In genomic region chr11:36635082-36635481, GRCm38 (mm10) we compare ENCODE assay signal across 16 mouse cellular contexts.
DNase-seq lines count a peak whose midpoint lies in the region; ATAC-seq lines count a peak whose summit lies in the region.
"Had no signal": no experiment of that assay in that cellular context is flagged by ENCODE, and none has a peak within 500 bp of the region (broad histone marks: within the 10 kb centered on the region; RNA-seq: fewer than 3 reads in every experiment).

No protein-coding gene starts in this region.

- peaks cover 13% of the 10 kb centered on the region for H3K4me1 ChIP-seq in heart, embryonic 13.5 days
- no peaks in the 10 kb centered on the region for H3K4me1 ChIP-seq in lung, embryonic 16.5 days (replicated peaks; ENCODE audit: control insufficient read depth, insufficient read depth, low read length)
- H3K4me1 ChIP-seq: limb, embryonic 15.5 days had no signal

- WGBS in heart, embryonic 13.5 days, result 14% methylated on average over 6 of the region's 6 CpGs
- WGBS in lung, embryonic 16.5 days, result 16% methylated on average over 6 of the region's 6 CpGs

- DNase-seq in adrenal gland, postnatal 14 days, result peak; percentile 9
- DNase-seq in adrenal gland, postnatal 4 days (ENCODE audit: low spot score in 2 of 2), result no peak
- no peak for DNase-seq in heart, postnatal 10 days
- DNase-seq in lung, postnatal 36 days, result no peak
- peak; percentile 18 for DNase-seq in embryo, embryonic 11 days
- DNase-seq in right cerebral cortex, postnatal 25 days, result no peak
- DNase-seq: adrenal gland, adult 8-10 months; cerebellum, adult 11-12 months; heart, adult 11 months; lung, postnatal 10 days; right cerebral cortex, postnatal 14 days; thymus, adult 2 months had no signal

- peak overlapping the region; percentile 53 for H3K4me2 ChIP-seq in heart, embryonic 13.5 days
- H3K4me2 ChIP-seq in lung, embryonic 16.5 days (ENCODE audit: low read depth, low read length), result no peak overlapping the region
- H3K4me2 ChIP-seq: limb, embryonic 15.5 days had no signal

- ATAC-seq in heart, embryonic 13.5 days (ENCODE audit: extremely low read depth, insufficient number of reproducible peaks, low FRiP score, low TSS enrichment), result peak; percentile 31; the same call in 1 of the 2 replicates
- ATAC-seq in lung, embryonic 16.5 days (ENCODE audit: low read depth), result peak; percentile 62; the same call in 1 of the 2 replicates
- ATAC-seq: Patski had no signal

- peak overlapping the region; percentile 11; the same call in 1 of the 2 replicates for H3K4me3 ChIP-seq in heart, embryonic 13.5 days
- H3K4me3 ChIP-seq in lung, embryonic 16.5 days (ENCODE audit: low read length), result no peak overlapping the region
- H3K4me3 ChIP-seq: limb, embryonic 15.5 days had no signal

- H3K27ac ChIP-seq in heart, embryonic 13.5 days (replicated peaks), result peak overlapping the region; percentile 69
- no peak overlapping the region for H3K27ac ChIP-seq in lung, embryonic 16.5 days (ENCODE audit: low read length)
- H3K27ac ChIP-seq: limb, embryonic 15.5 days had no signal

- H3K9ac ChIP-seq in heart, embryonic 13.5 days, result peak overlapping the region; percentile 41; the same call in 1 of the 2 replicates
- no peak overlapping the region for H3K9ac ChIP-seq in lung, embryonic 16.5 days (ENCODE audit: low read length)
- H3K9ac ChIP-seq: limb, embryonic 15.5 days had no signal

- no peaks in the 10 kb centered on the region for H3K36me3 ChIP-seq in heart, embryonic 13.5 days
- no peaks in the 10 kb centered on the region for H3K36me3 ChIP-seq in lung, embryonic 16.5 days (ENCODE audit: control insufficient read depth, insufficient read depth, low read length)
- H3K36me3 ChIP-seq: limb, embryonic 15.5 days had no signal

- H3K9me3 ChIP-seq in heart, embryonic 13.5 days, result no peaks in the 10 kb centered on the region
- no peaks in the 10 kb centered on the region for H3K9me3 ChIP-seq in lung, embryonic 16.5 days (ENCODE audit: control insufficient read depth, low read length)
- H3K9me3 ChIP-seq: limb, embryonic 15.5 days had no signal

- intact Hi-C loops in heart, postnatal 10 days (cut with DNase I), result no loop called here

- no peaks in the 10 kb centered on the region for H3K27me3 ChIP-seq in heart, embryonic 13.5 days (replicated peaks)
- no peaks in the 10 kb centered on the region for H3K27me3 ChIP-seq in lung, embryonic 16.5 days (ENCODE audit: control insufficient read depth, insufficient read depth, low read depth, low read length)
- H3K27me3 ChIP-seq: limb, embryonic 15.5 days had no signal

Comparison
In these comparisons a context has a peak if more than half of its experiments do, and no peak if none do; other contexts are left out.
1. DNase-seq: peak in adrenal gland, postnatal 14 days (single experiment) and embryo, embryonic 11 days (single experiment); none in adrenal gland, postnatal 4 days (0 of 2), heart, postnatal 10 days (0 of 2), lung, postnatal 36 days (single experiment) and right cerebral cortex, postnatal 25 days (single experiment).